Mouse (Mus musculus) kidney, postnatal 14 days (tissue): Measurements from ENCODE around the gene Prdm15.
A peak's percentile ranks its signal among the peaks of the same experiment; 100 is the strongest.

Experiments
- DNase-seq: peaks from one replicate; pipeline ENCODE4 v3.0.0; 2022; ENCODE audit warnings: mixed read lengths

Gene Prdm15

GRCm38 (mm10) chr16:97817414-97817813, 34.2 kb downstream of the Prdm15 start:
- no peak for DNase-seq

- DNase-seq = no peak
These were observed 36.4 kb downstream of the Prdm15 start for GRCm38 (mm10) chr16:97815269-97815668.

DNA sequence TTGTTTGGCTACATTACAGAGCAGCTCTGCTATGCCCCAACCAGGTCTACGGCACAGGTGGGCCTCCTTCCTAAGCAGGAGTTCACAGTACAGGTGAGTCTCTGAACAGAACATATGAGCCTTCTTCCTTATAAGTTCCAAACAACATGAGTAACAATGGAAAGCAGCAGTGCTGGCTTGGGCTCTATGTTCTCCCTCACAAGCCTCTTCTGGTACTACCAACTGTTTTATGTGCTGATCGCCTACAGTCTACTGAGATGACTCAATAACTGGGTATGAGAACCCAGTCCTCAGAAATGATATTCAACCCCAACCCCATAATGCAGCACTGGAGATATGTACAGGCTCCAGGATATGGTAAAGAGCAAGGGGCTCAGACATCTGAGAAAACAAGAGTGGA, 37.6 kb downstream of the Prdm15 start:
- DNase-seq = no peak

DNA sequence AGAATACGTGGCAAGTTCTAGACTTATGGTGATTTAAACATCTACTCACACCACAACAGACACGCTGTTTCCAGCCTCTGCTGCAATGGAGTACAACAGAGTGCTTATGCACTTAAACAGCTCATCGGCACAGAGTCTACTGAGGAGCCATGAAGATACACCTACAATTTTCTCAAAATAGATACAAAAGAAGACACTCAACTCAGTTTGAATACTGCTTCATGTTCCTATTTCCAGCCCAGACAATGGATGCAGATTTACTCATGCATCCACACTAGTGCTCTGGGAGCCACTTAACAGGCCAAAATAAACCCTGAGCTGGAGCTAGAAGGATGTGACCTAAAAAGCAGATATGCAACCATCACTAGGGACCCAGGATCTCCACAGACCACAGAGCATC, 42.8 kb downstream of the Prdm15 start:
- DNase-seq = no peak

GRCm38 (mm10) chr16:97805646-97806045, 46.0 kb downstream of the Prdm15 start:
- DNase-seq = no peak

- DNase-seq = peak; percentile 90
These were observed 46.7 kb downstream of the Prdm15 start for GRCm38 (mm10) chr16:97804680-97805547.

- DNase-seq = no peak
These were observed 53.4 kb downstream of the Prdm15 start for GRCm38 (mm10) chr16:97797950-97798869.

GRCm38 (mm10) chr16:97797212-97797611, 54.4 kb downstream of the Prdm15 start:
- DNase-seq = no peak

DNA sequence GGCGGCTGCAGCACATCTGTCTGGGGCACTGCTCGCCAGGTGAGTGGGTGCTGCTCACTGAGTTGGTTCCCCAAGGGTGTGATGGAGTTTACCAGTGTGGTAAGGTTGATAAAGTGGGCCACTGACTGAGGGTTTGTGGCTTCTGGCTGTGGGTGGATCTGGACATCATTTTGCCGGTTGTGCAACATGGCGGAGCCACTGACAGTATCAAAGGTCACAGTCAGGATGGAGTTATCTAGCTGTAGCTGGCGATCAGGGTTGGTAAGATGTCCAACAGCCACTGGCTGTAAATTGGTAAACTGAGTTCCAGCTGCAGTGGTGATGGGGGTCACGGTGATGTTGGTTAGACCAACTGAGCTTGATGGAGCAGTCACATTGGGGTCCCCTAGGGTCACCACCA, 57.4 kb downstream of the Prdm15 start:
- DNase-seq = no peak

DNA sequence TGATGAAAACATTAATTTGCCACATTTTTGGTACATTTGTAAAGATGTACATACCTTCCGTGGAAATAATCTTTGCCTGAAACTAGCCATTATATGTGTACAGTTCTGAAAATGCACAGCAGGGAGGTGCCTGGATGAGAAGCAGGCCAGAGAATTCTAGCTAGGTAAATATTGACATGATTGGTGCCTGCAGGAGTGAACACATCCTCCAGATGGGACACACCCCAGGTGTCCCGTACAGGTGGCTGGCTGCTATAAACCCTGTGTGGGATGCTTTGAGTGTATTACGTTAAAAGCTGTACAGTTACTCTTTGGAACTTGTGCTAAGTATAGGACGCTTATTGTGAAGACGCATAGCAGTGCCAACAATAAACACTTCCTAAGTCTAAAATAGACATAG, 68.6 kb downstream of the Prdm15 start:
- DNase-seq = no peak

DNA sequence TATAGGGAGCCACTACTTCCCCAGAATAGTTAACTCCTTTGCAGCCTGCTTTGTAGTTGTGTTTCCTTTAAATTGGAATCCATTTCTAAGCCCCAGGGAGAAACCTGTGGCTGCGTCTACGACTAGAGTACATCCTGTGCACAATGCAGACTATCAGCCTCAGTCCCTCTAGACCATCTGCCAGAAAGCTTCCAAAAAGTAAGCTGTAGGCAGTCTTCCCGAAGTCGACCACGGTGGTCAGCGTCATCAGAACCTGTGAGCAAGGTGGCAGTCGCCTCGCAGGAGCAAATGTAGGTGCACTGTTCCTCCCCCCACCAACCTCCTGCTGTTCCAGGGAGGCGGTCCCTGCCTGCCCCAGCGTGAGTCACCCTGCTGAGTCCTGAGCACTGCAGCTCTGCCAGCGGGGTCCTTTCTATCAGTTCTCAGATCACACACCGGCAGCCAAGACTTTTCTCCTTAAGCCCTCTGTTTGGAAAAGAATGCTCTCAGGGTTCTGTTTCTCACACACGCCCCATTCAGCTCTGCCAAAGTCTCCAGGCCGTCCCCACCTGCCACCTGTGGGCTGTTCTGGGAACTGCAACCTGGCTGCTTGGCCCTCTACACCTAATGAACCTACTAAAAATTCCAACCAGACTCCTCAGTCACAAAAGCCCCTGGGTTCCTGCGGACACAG, 73.2 kb downstream of the Prdm15 start:
- DNase-seq = peak; percentile 82

DNA sequence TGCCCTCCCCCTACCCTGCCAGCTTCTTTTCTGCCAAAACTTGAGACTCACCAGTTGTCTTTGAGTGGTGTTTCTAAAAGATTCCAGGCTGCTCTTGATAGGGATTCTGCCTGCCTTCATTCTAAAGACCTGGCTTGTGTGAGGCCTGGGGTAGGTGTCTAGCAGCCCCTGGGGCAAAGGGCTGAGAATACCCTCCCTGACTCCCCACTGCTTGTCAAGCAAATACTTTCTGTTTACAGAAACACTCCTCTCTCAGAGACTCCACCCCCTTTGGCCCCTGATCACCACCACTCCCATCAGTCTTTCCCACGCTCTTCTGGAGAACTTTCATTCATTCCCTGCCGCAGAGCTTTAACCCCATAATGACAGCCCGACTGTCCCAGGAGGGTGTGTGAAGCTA, 85.1 kb downstream of the Prdm15 start:
- no peak for DNase-seq

GRCm38 (mm10) chr16:97764626-97765025, 87.0 kb downstream of the Prdm15 start:
- no peak for DNase-seq

DNA sequence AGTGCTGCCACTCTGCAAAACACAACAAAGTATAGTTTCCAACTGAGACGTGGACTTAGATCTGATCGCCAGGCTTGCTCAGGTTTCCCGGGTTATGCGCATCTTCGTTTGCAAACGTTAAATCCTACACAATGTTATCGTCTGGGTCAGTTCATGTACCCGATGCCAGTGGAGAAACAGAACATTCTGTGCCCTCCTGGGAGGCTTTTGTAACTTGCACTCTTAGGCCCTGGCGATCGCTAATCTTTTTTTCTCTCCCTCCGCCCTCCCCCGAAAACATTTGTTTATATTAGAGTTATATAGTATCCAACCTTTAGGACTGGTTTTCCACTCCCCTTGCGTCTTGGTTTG, 87.7 kb downstream of the Prdm15 start:
- no peak for DNase-seq

GRCm38 (mm10) chr16:97763061-97763989, 88.3 kb downstream of the Prdm15 start, which contains the start of gene Ripk4:
Gene Ripk4, minus strand, starts transcription at chr16:97763787.
- DNase-seq = peak; percentile 88

DNA sequence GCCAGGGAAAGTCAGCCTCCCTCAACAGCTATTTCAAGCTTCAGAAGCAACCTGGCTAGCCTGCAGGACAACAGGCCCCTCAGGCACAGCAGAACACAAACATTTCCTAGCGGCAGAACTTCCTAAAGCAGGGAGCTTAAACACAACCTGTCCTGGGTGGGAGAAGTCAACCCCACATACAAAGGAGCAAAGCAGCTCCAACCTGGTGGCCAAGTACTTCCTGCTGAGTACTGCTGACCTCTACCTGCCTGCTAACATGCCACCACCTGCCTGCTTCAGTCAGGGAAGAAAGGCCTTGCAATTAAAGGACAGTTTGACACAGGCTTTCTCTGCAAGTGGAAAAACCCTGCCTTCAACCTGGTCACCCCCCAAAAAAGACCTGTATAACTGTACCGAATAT, 89.9 kb downstream of the Prdm15 start:
- DNase-seq = peak; percentile 20

DNA sequence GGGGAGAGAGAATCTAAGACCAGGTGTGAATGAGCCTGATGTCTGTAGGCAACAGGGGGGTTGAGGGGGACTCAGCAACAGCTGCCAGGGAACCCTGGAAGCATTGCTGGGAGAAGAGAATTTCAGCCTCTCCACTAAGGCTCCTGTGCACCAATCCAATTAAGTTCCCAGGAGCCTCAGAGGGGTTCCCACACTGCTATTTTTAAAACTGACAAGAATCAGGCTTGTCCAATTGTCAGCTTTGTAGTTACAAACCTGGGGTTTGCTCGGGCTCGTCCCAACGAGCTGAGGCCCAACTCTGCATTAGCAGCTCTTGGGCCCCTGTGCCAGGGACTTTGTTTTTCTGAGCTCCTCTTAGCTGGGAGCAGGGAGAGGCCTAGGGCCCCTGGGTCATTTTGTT, 92.0 kb downstream of the Prdm15 start:
- no peak for DNase-seq

DNA sequence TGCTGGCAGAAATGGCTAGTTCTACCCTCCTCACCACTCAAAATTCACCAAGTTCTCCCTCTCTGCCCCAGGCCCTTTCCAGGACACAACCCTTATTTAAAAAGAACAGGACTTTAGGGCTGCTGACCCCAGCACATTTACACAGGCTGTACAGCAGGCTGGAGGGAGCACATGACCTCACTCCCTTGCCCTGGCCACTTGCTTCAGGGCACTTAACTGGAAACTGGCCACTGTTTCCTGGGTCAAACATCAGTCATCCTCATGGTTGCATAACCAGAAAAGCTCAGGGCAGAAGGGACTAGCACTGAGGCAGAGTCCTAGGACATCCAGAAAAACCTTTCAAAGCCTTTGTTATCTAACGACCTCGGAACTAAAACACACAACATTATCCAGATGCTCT, 93.4 kb downstream of the Prdm15 start:
- peak; percentile 64 for DNase-seq

DNA sequence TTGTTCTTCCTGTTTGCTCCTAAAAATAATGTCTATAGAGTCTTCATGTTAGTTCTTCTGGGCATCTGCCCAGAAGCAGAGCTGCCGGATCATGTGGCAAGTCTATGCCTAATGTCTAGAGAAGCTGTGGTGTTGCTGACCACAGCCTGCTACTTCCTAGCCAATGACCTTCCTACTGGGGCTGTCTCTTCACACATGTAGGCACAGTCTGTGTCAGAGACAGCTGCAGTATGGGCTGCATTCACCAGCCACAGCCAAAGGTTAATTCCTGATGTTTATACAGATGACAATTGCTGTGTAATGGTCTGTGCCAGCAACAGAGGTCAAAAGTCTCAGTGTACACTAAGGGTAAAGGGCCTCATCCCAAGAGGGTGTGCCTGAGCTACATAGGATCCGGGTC, 95.2 kb downstream of the Prdm15 start:
- DNase-seq = no peak

- no peak for DNase-seq
These were observed 99.2 kb downstream of the Prdm15 start for GRCm38 (mm10) chr16:97752316-97752941.

DNA sequence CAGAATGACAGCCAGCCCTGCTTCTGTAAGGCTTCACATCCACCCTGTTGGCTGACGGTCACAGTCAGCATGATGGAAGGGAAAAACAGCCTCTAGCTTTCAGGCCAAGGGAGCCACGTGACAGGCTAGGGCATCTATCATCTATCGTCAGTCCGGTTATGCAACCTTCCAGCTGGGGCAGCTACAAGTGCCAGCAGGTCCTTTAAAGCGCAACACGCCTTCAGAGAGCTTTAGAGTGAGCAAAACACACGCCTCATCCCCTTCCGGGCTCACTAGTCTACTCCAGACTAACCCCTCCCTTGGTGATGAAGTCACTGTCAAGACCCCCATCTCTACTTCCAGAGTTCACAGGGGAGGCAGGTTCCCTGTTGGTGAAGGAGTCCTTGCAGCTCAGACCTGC, 99.8 kb downstream of the Prdm15 start:
- DNase-seq = peak; percentile 54

DNA sequence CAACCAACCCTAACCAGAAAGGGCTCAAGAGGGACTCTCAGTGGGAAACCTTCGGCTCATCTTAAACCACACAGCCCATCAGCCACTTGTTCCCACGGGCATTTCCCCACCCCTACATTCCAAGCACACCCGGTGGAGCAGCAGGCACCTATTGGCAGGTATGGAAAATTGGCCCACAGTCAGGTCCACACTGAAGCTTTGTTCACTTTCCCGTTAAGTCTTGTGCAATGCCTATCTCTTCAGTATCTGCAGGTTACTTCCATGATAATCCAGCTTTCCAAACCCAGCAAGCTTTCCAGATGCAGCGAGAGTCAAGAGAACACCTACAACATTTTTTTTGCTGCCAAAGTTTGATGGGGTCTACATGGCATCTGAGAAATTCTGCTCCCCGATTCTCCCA, 103.2 kb downstream of the Prdm15 start:
- DNase-seq = no peak
